Mouse (Mus musculus) lung, embryonic 14.5 days (tissue): ENCODE results near the gene Gm6408. TPM values are rescaled to one million over a fixed set of nuclear protein-coding genes. Genes with fewer than 3 reads are reported as not detected.
"Not testable (repeated sequence)": the region's sequence is repeated elsewhere in the genome, so short reads cannot be mapped to it uniquely, and the experiment has no call there.

ENCODE experiments used
- ATAC-seq: fragments of 200-750 bp; cut with Nextera tagmentation; 2 replicates; pipeline ENCODE4 v1.8.0; 2017; ENCODE audit warnings: mild to moderate bottlenecking, moderate TSS enrichment, moderate library complexity; ENCODE audit not compliant: insufficient read depth
- DNase-seq: peaks from one replicate; pipeline ENCODE4 v3.0.0-alpha.2; 2015
- H3K27ac ChIP-seq: fragments of 300-500 bp; sonication (generic); 2 replicates; pipeline ENCODE4 v1.5.1; 2014; ENCODE audit warnings: low read depth, mild to moderate bottlenecking, moderate library complexity
- H3K27me3 ChIP-seq: fragments of 300-500 bp; sonication (generic); 2 replicates; pipeline ENCODE4 v1.6.1; 2014; ENCODE audit warnings: low read length, control low read depth; ENCODE audit not compliant: insufficient read depth
- H3K36me3 ChIP-seq: fragments of 300-500 bp; sonication (generic); 2 replicates; pipeline ENCODE4 v1.6.1; 2014; ENCODE audit warnings: control low read depth; ENCODE audit not compliant: insufficient read depth
- H3K4me1 ChIP-seq: fragments of 300-500 bp; sonication (generic); 2 replicates; pipeline ENCODE4 v1.6.1; 2014; ENCODE audit warnings: antibody characterized with exemption, control low read depth; ENCODE audit not compliant: insufficient read depth
- H3K4me2 ChIP-seq: fragments of 300-500 bp; sonication (generic); 2 replicates; pipeline ENCODE4 v1.6.1; 2014; ENCODE audit warnings: mild to moderate bottlenecking
- H3K4me3 ChIP-seq: fragments of 300-500 bp; sonication (generic); 2 replicates; pipeline ENCODE4 v1.5.1; 2014; ENCODE audit warnings: low read depth, low read length
- H3K9ac ChIP-seq: fragments of 300-500 bp; sonication (generic); 2 replicates; pipeline ENCODE4 v1.6.1; 2014
- H3K9me3 ChIP-seq: fragments of 300-500 bp; sonication (generic); 2 replicates; pipeline ENCODE4 v1.6.1; 2016; ENCODE audit warnings: low read depth, low read length, control low read depth
- CTCF ChIP-seq: IDR thresholded peaks from 2 replicates; pipeline ENCODE4 v1.5.1; 2016; ENCODE audit warnings: antibody characterized with exemption, low read depth
- WGBS: fragments of 180-500 bp; shearing (Covaris S2); extraction: QIAGEN DNeasy Blood & Tissue Kit; methylation state at CpG from one replicate; pipeline ENCODE4 v1.1.7; 2014; 5-methylcytosine and 5-hydroxymethylcytosine counted together
- polyA plus RNA-seq: library from polyadenylated mRNA; unstranded; fragments of >200 nt; fragmentation: Nextera tagmentation; extraction: Ambion mirVana; gene quantifications from 2 replicates; pipeline ENCODE4 v1.2.1, GENCODE M21; 2014

Gene Gm6408
- polyA plus RNA-seq, 1 experiment from 2014 or later: not detected

DNA sequence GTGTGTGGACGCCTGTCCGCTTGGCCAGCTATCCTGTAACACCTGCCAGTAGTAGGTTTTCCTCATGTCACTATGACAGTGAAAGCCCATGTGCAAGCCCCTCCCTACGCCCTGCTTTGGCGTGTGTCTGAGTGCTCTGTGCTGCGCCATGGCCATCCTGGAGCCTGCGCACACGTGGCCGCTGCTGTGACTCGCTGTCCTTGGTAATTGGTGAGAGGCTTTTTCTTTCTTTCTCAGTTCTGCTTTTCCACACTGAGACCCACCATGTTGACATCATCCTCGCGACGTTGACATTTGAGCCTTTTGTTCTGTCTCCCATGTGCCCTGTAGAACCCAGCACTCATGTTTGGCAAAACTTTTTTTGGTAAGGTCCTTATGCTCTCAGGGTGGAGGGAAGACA lies 9.9 kb upstream of the Gm6408 start:
- H3K9ac ChIP-seq: no peak overlapping the region
- ATAC-seq (no peak), DNase-seq (no peak)
- no peak overlapping the region for H3K4me3 ChIP-seq
- H3K27me3 ChIP-seq: no peaks in the 10 kb centered on the region
- H3K27ac ChIP-seq: no peak overlapping the region
- H3K4me1 ChIP-seq: no peaks in the 10 kb centered on the region
- no peak overlapping the region for H3K4me2 ChIP-seq
- WGBS: 88% methylated on average over 12 of the region's 12 CpGs
- TF ChIP-seq CTCF: no peak
- H3K9me3 ChIP-seq: no peaks in the 10 kb centered on the region
- H3K36me3 ChIP-seq: no peaks in the 10 kb centered on the region

DNA sequence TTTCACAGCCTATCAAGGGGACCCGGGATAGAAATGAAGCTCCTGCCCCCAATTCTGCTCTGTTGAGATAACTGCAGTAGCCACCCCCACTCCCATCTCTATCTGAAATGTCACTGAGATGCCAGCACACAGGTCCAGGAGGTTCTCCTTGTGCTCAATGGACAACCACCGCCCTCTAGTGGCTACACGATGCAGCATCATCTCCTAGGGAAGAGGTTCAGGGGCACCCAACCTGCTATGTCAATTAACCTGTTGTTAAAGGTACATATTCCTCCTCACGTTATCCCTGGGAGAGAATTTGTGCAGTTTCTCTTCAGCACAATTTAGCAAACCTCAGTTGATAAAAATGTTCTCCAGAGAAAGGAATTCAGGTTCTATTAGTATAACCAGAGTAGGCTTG lies 2.2 kb upstream of the Gm6408 start:
- TF ChIP-seq CTCF: peak; percentile 67
- H3K27me3 ChIP-seq, DNase-seq, H3K27ac ChIP-seq, H3K9ac ChIP-seq, H3K36me3 ChIP-seq, ATAC-seq, H3K4me1 ChIP-seq, H3K4me3 ChIP-seq, H3K4me2 ChIP-seq, H3K9me3 ChIP-seq: not testable (repeated sequence)
- WGBS: 5% methylated on average over 4 of the region's 4 CpGs

DNA sequence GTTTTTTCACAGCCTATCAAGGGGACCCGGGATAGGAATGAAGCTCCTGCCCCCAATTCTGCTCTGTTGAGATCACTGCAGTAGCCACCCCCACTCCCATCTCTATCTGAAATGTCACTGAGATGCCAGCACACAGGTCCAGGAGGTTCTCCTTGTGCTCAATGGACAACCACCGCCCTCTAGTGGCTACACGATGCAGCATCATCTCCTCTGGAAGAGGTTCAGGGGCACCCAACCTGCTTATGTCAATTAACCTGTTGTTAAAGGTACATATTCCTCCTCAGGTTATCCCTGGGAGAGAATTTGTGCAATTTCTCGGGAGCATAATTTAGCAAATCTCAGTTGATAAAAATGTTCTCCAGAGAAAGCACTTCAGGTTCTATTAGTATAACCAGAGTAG lies 7.2 kb downstream of the Gm6408 start:
- TF ChIP-seq CTCF: peak; percentile 47
- not testable (repeated sequence) for H3K4me2 ChIP-seq, H3K27ac ChIP-seq, DNase-seq, H3K4me1 ChIP-seq, H3K9me3 ChIP-seq, H3K9ac ChIP-seq, H3K27me3 ChIP-seq, H3K4me3 ChIP-seq, H3K36me3 ChIP-seq, ATAC-seq
- WGBS: 10% methylated on average over 3 of the region's 4 CpGs

DNA sequence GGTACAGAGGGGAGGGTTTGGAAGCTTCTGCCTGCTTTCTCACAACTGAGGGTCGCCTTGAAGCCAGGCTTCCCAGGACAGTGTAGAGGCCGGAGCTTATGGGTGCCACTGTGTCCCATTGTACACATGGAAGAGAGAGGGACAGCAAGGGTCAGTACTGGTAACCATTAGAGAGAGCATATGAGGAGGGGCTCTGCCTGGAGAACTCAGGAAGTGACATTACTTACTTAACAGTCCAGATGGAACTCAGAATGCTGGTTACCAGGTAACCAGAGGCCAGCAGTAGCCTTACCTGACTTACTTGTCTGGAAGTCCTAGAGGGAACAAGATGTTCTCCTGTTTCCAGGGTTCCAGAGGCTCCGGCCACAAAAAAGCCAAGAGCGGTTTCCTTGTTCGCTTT lies 9.3 kb downstream of the Gm6408 start, which contains the start of gene Gm6370:
Gene Gm6370 (plus strand): TSS at position 301 of the 400 bp plus-strand sequence.
- not testable (repeated sequence) for H3K4me1 ChIP-seq, H3K4me2 ChIP-seq, H3K27ac ChIP-seq, H3K9me3 ChIP-seq, H3K4me3 ChIP-seq, DNase-seq, H3K9ac ChIP-seq, H3K36me3 ChIP-seq, ATAC-seq, H3K27me3 ChIP-seq
- no CpG with 5 or more reads among the region's 5 CpGs for WGBS

DNA sequence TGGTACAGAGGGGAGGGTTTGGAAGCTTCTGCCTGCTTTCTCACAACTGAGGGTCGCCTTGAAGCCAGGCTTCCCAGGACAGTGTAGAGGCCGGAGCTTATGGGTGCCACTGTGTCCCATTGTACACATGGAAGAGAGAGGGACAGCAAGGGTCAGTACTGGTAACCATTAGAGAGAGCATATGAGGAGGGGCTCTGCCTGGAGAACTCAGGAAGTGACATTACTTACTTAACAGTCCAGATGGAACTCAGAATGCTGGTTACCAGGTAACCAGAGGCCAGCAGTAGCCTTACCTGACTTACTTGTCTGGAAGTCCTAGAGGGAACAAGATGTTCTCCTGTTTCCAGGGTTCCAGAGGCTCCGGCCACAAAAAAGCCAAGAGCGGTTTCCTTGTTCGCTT lies 20.3 kb downstream of the Gm6408 start, which contains the start of gene 4930449I24Rik:
Gene 4930449I24Rik (plus strand): TSS at position 301 of the 400 bp plus-strand sequence.
- ATAC-seq, DNase-seq, H3K36me3 ChIP-seq, H3K4me1 ChIP-seq, H3K4me2 ChIP-seq, H3K9ac ChIP-seq, H3K9me3 ChIP-seq, H3K27ac ChIP-seq, H3K4me3 ChIP-seq, H3K27me3 ChIP-seq: not testable (repeated sequence)
- no CpG with 5 or more reads among the region's 5 CpGs for WGBS

DNA sequence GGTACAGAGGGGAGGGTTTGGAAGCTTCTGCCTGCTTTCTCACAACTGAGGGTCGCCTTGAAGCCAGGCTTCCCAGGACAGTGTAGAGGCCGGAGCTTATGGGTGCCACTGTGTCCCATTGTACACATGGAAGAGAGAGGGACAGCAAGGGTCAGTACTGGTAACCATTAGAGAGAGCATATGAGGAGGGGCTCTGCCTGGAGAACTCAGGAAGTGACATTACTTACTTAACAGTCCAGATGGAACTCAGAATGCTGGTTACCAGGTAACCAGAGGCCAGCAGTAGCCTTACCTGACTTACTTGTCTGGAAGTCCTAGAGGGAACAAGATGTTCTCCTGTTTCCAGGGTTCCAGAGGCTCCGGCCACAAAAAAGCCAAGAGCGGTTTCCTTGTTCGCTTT lies 32.1 kb downstream of the Gm6408 start, which contains the start of gene Gm3402:
Gene Gm3402 (plus strand): TSS at position 301 of the 400 bp plus-strand sequence.
- not testable (repeated sequence) for H3K27me3 ChIP-seq, H3K36me3 ChIP-seq, H3K4me2 ChIP-seq, H3K27ac ChIP-seq, H3K4me3 ChIP-seq, DNase-seq, H3K9me3 ChIP-seq, ATAC-seq, H3K9ac ChIP-seq, H3K4me1 ChIP-seq
- WGBS: no CpG with 5 or more reads among the region's 5 CpGs

DNA sequence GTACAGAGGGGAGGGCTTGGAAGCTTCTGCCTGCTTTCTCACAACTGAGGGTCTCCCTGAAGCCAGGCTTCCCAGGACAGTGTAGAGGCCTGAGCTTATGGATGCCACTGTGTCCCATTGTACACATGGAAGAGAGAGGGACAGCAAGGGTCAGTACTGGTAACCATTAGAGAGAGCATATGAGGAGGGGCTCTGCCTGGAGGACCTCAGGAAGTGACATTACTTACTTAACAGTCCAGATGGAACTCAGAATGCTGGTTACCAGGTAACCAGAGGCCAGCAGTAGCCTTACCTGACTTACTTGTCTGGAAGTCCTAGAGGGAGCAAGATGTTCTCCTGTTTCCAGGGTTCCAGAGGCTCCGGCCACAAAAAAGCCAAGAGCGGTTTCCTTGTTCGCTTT lies 43.7 kb downstream of the Gm6408 start, which contains the start of gene Gm3404:
Gene Gm3404 (plus strand): TSS at position 301 of the 400 bp plus-strand sequence.
- not testable (repeated sequence) for H3K4me1 ChIP-seq, H3K9me3 ChIP-seq, H3K27me3 ChIP-seq, H3K9ac ChIP-seq, H3K27ac ChIP-seq, H3K36me3 ChIP-seq, ATAC-seq, H3K4me3 ChIP-seq, DNase-seq, H3K4me2 ChIP-seq
- WGBS: 100% methylated on average over 1 of the region's 3 CpGs

Other genes starting within 250 kb of the Gm6408 start
- 0.57 and 0.84 TPM in 2 replicates for gene Wasf3, start 97.0 kb upstream of the Gm6408 start, polyA plus RNA-seq
- not detected in 2 replicates for gene Gm6370, start 9.4 kb downstream of the Gm6408 start, polyA plus RNA-seq
- not detected in 2 replicates for gene 4930449I24Rik, start 20.4 kb downstream of the Gm6408 start, polyA plus RNA-seq
- gene Gm3402, start 32.2 kb downstream of the Gm6408 start, polyA plus RNA-seq: not detected in 2 replicates
- gene Gm3404, start 43.8 kb downstream of the Gm6408 start, polyA plus RNA-seq: not detected in 2 replicates
- gene Gm3409, start 55.7 kb downstream of the Gm6408 start, polyA plus RNA-seq: not detected in 2 replicates
- not detected in 2 replicates for gene Gm3415, start 74.2 kb downstream of the Gm6408 start, polyA plus RNA-seq
- not detected in 2 replicates for gene Gpr12, start 103.3 kb downstream of the Gm6408 start, polyA plus RNA-seq